Mouse (Mus musculus) heart, embryonic 11.5 days (tissue): ENCODE measurements around the gene Pcsk5. TPM values are rescaled to one million over a fixed set of nuclear protein-coding genes. Genes with fewer than 3 reads are reported as not detected.

ENCODE experiments used
- ATAC-seq: fragments of 200-750 bp; cut with Nextera tagmentation; replicated peaks from 2 replicates; pipeline ENCODE4 v1.8.0; 2017; ENCODE audit warnings: moderate library complexity; ENCODE audit not compliant: insufficient number of reproducible peaks, low FRiP score, low TSS enrichment
- H3K27ac ChIP-seq: fragments of 300-500 bp; sonication (generic); 2 replicates; pipeline ENCODE4 v1.5.1; 2014; ENCODE audit warnings: mild to moderate bottlenecking, low read depth, low read length
- H3K27me3 ChIP-seq: fragments of 300-500 bp; sonication (generic); 2 replicates; pipeline ENCODE4 v1.6.1; 2014; ENCODE audit warnings: mild to moderate bottlenecking, low read length, mixed read lengths; ENCODE audit not compliant: control insufficient read depth, insufficient read depth
- H3K36me3 ChIP-seq: fragments of 300-500 bp; sonication (generic); 2 replicates; pipeline ENCODE4 v1.6.1; 2014; ENCODE audit warnings: mild to moderate bottlenecking, low read length, moderate library complexity, mixed read lengths; ENCODE audit not compliant: control insufficient read depth, insufficient read depth
- H3K4me1 ChIP-seq: fragments of 300-500 bp; sonication (generic); 2 replicates; pipeline ENCODE4 v1.6.1; 2014; ENCODE audit warnings: low read length; ENCODE audit not compliant: control insufficient read depth, insufficient read depth
- H3K4me2 ChIP-seq: fragments of 300-500 bp; sonication (generic); 2 replicates; pipeline ENCODE4 v1.6.1; 2014; ENCODE audit warnings: mild to moderate bottlenecking, moderate library complexity
- H3K4me3 ChIP-seq: fragments of 300-500 bp; sonication (generic); 2 replicates; pipeline ENCODE4 v1.5.1; 2014; ENCODE audit warnings: low read depth, low read length
- H3K9ac ChIP-seq: fragments of 300-500 bp; sonication (generic); 2 replicates; pipeline ENCODE4 v1.6.1; 2014; ENCODE audit warnings: mild to moderate bottlenecking, low read depth, low read length, moderate library complexity
- H3K9me3 ChIP-seq: fragments of 300-500 bp; sonication (generic); replicated peaks from 2 replicates; pipeline ENCODE4 v1.6.1; 2016; ENCODE audit warnings: low read length; ENCODE audit not compliant: control insufficient read depth
- WGBS: fragments of 180-500 bp; shearing (Covaris S2); extraction: QIAGEN DNeasy Blood & Tissue Kit; methylation state at CpG from one replicate; pipeline ENCODE4 v1.1.7; 2014; ENCODE audit not compliant: insufficient replicate concordance; 5-methylcytosine and 5-hydroxymethylcytosine counted together
- polyA plus RNA-seq: library from polyadenylated mRNA; unstranded; fragments of >200 nt; fragmentation: Nextera tagmentation; extraction: Ambion mirVana; gene quantifications from 2 replicates; pipeline ENCODE4 v1.2.1, GENCODE M21; 2014

The Pcsk5 gene
- polyA plus RNA-seq: 22.4 and 22.5 TPM in 2 replicates

GRCm38 (mm10) chr19:17837471-17837859, at the start of gene Pcsk5:
Pcsk5 (minus strand) TSS chr19:17837632.
- H3K9me3 ChIP-seq: no peaks in the 10 kb centered on the region
- ATAC-seq: peak; percentile 87
- H3K9ac ChIP-seq: peak within 1 kb of the TSS; percentile 82
- H3K4me2 ChIP-seq: peak within 1 kb of the TSS; percentile 96
- H3K4me3 ChIP-seq: peak within 1 kb of the TSS; percentile 84
- no peaks in the 10 kb centered on the region for H3K27me3 ChIP-seq
- no peaks in the 10 kb centered on the region for H3K36me3 ChIP-seq
- H3K27ac ChIP-seq: peak within 1 kb of the TSS; percentile 91
- WGBS: under 1% methylated on average over 33 of the region's 36 CpGs
- peaks cover 8% of the 10 kb centered on the region for H3K4me1 ChIP-seq

- Histone ChIP-seq H3K4me2 (no peak overlapping the region), H3K4me3 (no peak overlapping the region), H3K4me1 (no peaks in the 10 kb centered on the region), H3K9me3 (no peaks in the 10 kb centered on the region), H3K36me3 (no peaks in the 10 kb centered on the region), H3K9ac (no peak overlapping the region), H3K27ac (no peak overlapping the region), H3K27me3 (no peaks in the 10 kb centered on the region)
- ATAC-seq: no peak
- 75% methylated on average over 7 of the region's 7 CpGs for WGBS
Measured at GRCm38 (mm10) chr19:17875804-17876203, 38.4 kb upstream of the Pcsk5 start.

- Histone ChIP-seq H3K4me1 (no peaks in the 10 kb centered on the region), H3K27me3 (no peaks in the 10 kb centered on the region), H3K27ac (no peak overlapping the region), H3K4me2 (no peak overlapping the region), H3K9me3 (no peaks in the 10 kb centered on the region), H3K36me3 (no peaks in the 10 kb centered on the region), H3K9ac (no peak overlapping the region), H3K4me3 (no peak overlapping the region)
- WGBS: 77% methylated on average over 2 of the region's 2 CpGs
- no peak for ATAC-seq
Measured at GRCm38 (mm10) chr19:17874388-17874787, 37.0 kb upstream of the Pcsk5 start.

GRCm38 (mm10) chr19:17873755-17874154, 36.3 kb upstream of the Pcsk5 start:
- no peak overlapping the region for H3K9ac ChIP-seq
- H3K9me3 ChIP-seq: no peaks in the 10 kb centered on the region
- no peak overlapping the region for H3K4me3 ChIP-seq
- no peaks in the 10 kb centered on the region for H3K36me3 ChIP-seq
- no peak overlapping the region for H3K4me2 ChIP-seq
- no peaks in the 10 kb centered on the region for H3K4me1 ChIP-seq
- ATAC-seq: no peak
- no peaks in the 10 kb centered on the region for H3K27me3 ChIP-seq
- 53% methylated on average over 2 of the region's 2 CpGs for WGBS
- H3K27ac ChIP-seq: no peak overlapping the region

GRCm38 (mm10) chr19:17866317-17866891, 29.0 kb upstream of the Pcsk5 start:
- WGBS: 64% methylated on average over 3 of the region's 3 CpGs

GRCm38 (mm10) chr19:17860351-17861014, 23.1 kb upstream of the Pcsk5 start:
- Histone ChIP-seq H3K4me2 (no peak overlapping the region), H3K27me3 (no peaks in the 10 kb centered on the region), H3K9me3 (no peaks in the 10 kb centered on the region), H3K36me3 (no peaks in the 10 kb centered on the region), H3K9ac (no peak overlapping the region), H3K4me1 (no peaks in the 10 kb centered on the region), H3K27ac (no peak overlapping the region), H3K4me3 (no peak overlapping the region)
- 68% methylated on average over 4 of the region's 4 CpGs for WGBS
- no peak for ATAC-seq

More at GRCm38 (mm10) chr19:17866317-17866891, 29.0 kb upstream of the Pcsk5 start:
- no peaks in the 10 kb centered on the region for H3K36me3 ChIP-seq
- no peaks in the 10 kb centered on the region for H3K9me3 ChIP-seq
- H3K9ac ChIP-seq: no peak overlapping the region
- H3K27ac ChIP-seq: no peak overlapping the region
- ATAC-seq: no peak
- no peaks in the 10 kb centered on the region for H3K4me1 ChIP-seq
- no peak overlapping the region for H3K4me2 ChIP-seq
- H3K27me3 ChIP-seq: no peaks in the 10 kb centered on the region
- H3K4me3 ChIP-seq: no peak overlapping the region

- Histone ChIP-seq H3K4me2 (no peak overlapping the region), H3K9me3 (no peaks in the 10 kb centered on the region), H3K9ac (no peak overlapping the region), H3K27me3 (no peaks in the 10 kb centered on the region), H3K4me1 (no peaks in the 10 kb centered on the region), H3K27ac (no peak overlapping the region), H3K4me3 (no peak overlapping the region), H3K36me3 (no peaks in the 10 kb centered on the region)
- no peak for ATAC-seq
- WGBS: 68% methylated on average over 3 of the region's 3 CpGs
Measured at GRCm38 (mm10) chr19:17856741-17857140, 19.3 kb upstream of the Pcsk5 start.

- WGBS: 70% methylated on average over 2 of the region's 2 CpGs
- Histone ChIP-seq H3K9me3 (no peaks in the 10 kb centered on the region), H3K36me3 (no peaks in the 10 kb centered on the region), H3K27me3 (no peaks in the 10 kb centered on the region), H3K4me3 (no peak overlapping the region), H3K4me2 (no peak overlapping the region), H3K4me1 (no peaks in the 10 kb centered on the region; the same call in 1 of the 2 replicates), H3K27ac (no peak overlapping the region), H3K9ac (no peak overlapping the region)
- ATAC-seq: no peak
Measured at GRCm38 (mm10) chr19:17848417-17848816, 11.0 kb upstream of the Pcsk5 start.

GRCm38 (mm10) chr19:17845967-17846366, 8.5 kb upstream of the Pcsk5 start:
- Histone ChIP-seq H3K9ac (no peak overlapping the region), H3K9me3 (no peaks in the 10 kb centered on the region), H3K27me3 (no peaks in the 10 kb centered on the region), H3K4me2 (no peak overlapping the region), H3K4me3 (no peak overlapping the region), H3K27ac (no peak overlapping the region), H3K36me3 (no peaks in the 10 kb centered on the region), H3K4me1 (no peaks in the 10 kb centered on the region; the same call in 1 of the 2 replicates)
- ATAC-seq: no peak
- WGBS: 63% methylated on average over 5 of the region's 5 CpGs
